ENCODE assay signal across 16 mouse cellular contexts in genomic region chr3:152920365-152920764, GRCm38 (mm10).
A peak's percentile ranks its signal among the peaks of the same experiment; 100 is the strongest.
DNase-seq lines count a peak whose midpoint lies in the region; ATAC-seq and TF ChIP-seq lines count a peak whose summit lies in the region.
"Had no signal": no experiment of that assay in that cellular context is flagged by ENCODE, and none has a peak within 500 bp of the region (broad histone marks: within the 10 kb centered on the region; RNA-seq: fewer than 3 reads in every experiment).

No protein-coding gene starts in this region.

- H3K4me2 ChIP-seq in intestine, embryonic 15.5 days (replicated peaks) = no peak overlapping the region
- H3K4me2 ChIP-seq: embryonic facial prominence, embryonic 15.5 days; limb, embryonic 12.5 days; liver, embryonic 15.5 days; midbrain, embryonic 15.5 days had no signal

- H3K36me3 ChIP-seq in megakaryocyte, embryonic 14.5 days (replicated peaks; ENCODE audit: low read length) = peaks cover 64% of the 10 kb centered on the region
- H3K36me3 ChIP-seq in intestine, embryonic 15.5 days = no peaks in the 10 kb centered on the region
- H3K36me3 ChIP-seq: embryonic facial prominence, embryonic 15.5 days; limb, embryonic 12.5 days; liver, embryonic 15.5 days; midbrain, embryonic 15.5 days had no signal

- 69% methylated on average over 3 of the region's 3 CpGs for WGBS in intestine, embryonic 15.5 days

- TF ChIP-seq CTCF in layer of hippocampus, adult 2 months (conservative IDR thresholded peaks at IDR 0.05) = no peak

- peaks cover 3% of the 10 kb centered on the region for H3K27me3 ChIP-seq in megakaryocyte, embryonic 14.5 days (replicated peaks)
- no peaks in the 10 kb centered on the region for H3K27me3 ChIP-seq in intestine, embryonic 15.5 days (replicated peaks)
- H3K27me3 ChIP-seq: embryonic facial prominence, embryonic 15.5 days; limb, embryonic 12.5 days; liver, embryonic 15.5 days; midbrain, embryonic 15.5 days had no signal

- H3K9me3 ChIP-seq in megakaryocyte, embryonic 14.5 days = peaks cover 14% of the 10 kb centered on the region
- no peaks in the 10 kb centered on the region for H3K9me3 ChIP-seq in intestine, embryonic 15.5 days
- H3K9me3 ChIP-seq: embryonic facial prominence, embryonic 15.5 days; limb, embryonic 12.5 days; liver, embryonic 15.5 days; midbrain, embryonic 15.5 days had no signal

- peaks cover 75% of the 10 kb centered on the region for H3K4me1 ChIP-seq in megakaryocyte, embryonic 14.5 days
- no peaks in the 10 kb centered on the region for H3K4me1 ChIP-seq in intestine, embryonic 15.5 days (replicated peaks)
- H3K4me1 ChIP-seq: embryonic facial prominence, embryonic 15.5 days; liver, embryonic 15.5 days; midbrain, embryonic 15.5 days had no signal

- no peak for DNase-seq in layer of hippocampus, adult 2 months (ENCODE audit: low spot score in 2 of 2)
- no peak for DNase-seq in layer of hippocampus, postnatal 36 days
- peak; percentile 32 for DNase-seq in 416B (ENCODE audit: low read depth)
- DNase-seq in T-cell, adult 2 months (ENCODE audit: low spot score) = peak; percentile 52
- DNase-seq in gastrocnemius, adult 18-20 months (ENCODE audit: low spot score) = no peak
- no peak for DNase-seq in heart, adult 18-20 months
- DNase-seq: cerebellum, adult 11-12 months; gastrocnemius, adult 2 months; kidney, adult 9 months had no signal

- no peak overlapping the region for H3K9ac ChIP-seq in intestine, embryonic 15.5 days
- H3K9ac ChIP-seq: embryonic facial prominence, embryonic 15.5 days; limb, embryonic 12.5 days; liver, embryonic 15.5 days; midbrain, embryonic 15.5 days had no signal

- H3K27ac ChIP-seq in layer of hippocampus, adult 2 months = peak overlapping the region; percentile 40; the same call in 1 of the 2 replicates
- no peak overlapping the region for H3K27ac ChIP-seq in intestine, embryonic 15.5 days
- H3K27ac ChIP-seq: embryonic facial prominence, embryonic 15.5 days; gastrocnemius, adult 2 months; hindbrain, postnatal 0 days; limb, embryonic 12.5 days; liver, embryonic 15.5 days; midbrain, embryonic 15.5 days had no signal

- H3K4me3 ChIP-seq in layer of hippocampus, adult 2 months = no peak overlapping the region
- peak overlapping the region; percentile 73 for H3K4me3 ChIP-seq in megakaryocyte, embryonic 14.5 days (replicated peaks)
- H3K4me3 ChIP-seq in intestine, embryonic 15.5 days (replicated peaks) = no peak overlapping the region
- H3K4me3 ChIP-seq: embryonic facial prominence, embryonic 15.5 days; gastrocnemius, adult 2 months; limb, embryonic 12.5 days; liver, embryonic 15.5 days; midbrain, embryonic 15.5 days had no signal

- no peak for ATAC-seq in intestine, embryonic 15.5 days
- ATAC-seq: hindbrain, postnatal 0 days; midbrain, embryonic 15.5 days had no signal

Comparison
In these comparisons a context has a peak if more than half of its experiments do, and no peak if none do; other contexts are left out.
1. DNase-seq: peak in 416B (single experiment) and T-cell, adult 2 months (single experiment); none in layer of hippocampus, adult 2 months (0 of 2), layer of hippocampus, postnatal 36 days (0 of 2), gastrocnemius, adult 18-20 months (single experiment) and heart, adult 18-20 months (0 of 2).